Mouse (Mus musculus): ENCODE data around the gene Nfxl1. TPM values are rescaled to one million over a fixed set of nuclear protein-coding genes. Genes with fewer than 3 reads are reported as not detected.

Nfxl1 gene
- total and polyA plus RNA-seq, 3 experiments, result 8.9 to 17.1 (median 13.5) TPM

GRCm38 (mm10) chr5:72556245-72556644 is 3.2 kb downstream of the Nfxl1 start:
- DNase-seq (ENCODE audit: extremely low read depth), result no peak
- in situ Hi-C loops (cut with MboI; ENCODE audit: low pct_ligation_motif_present, low pct_unique_long_range_greater_than_20kb, low sequenced_read_pairs) (no loop called here), dilution Hi-C loops (cut with MboI; ENCODE audit: extremely low pct_ligation_motif_present, extremely low pct_unique_long_range_greater_than_20kb, low sequenced_read_pairs) (no loop called here)
- no peak overlapping the region for H3K27ac ChIP-seq (ENCODE audit: insufficient read depth, low read depth)
- H3K36me3 ChIP-seq (replicated peaks in 1 of 2; ENCODE audit: control insufficient read depth in 1 of 2, insufficient read depth in 1 of 2, low read length in 1 of 2), result peaks cover 15 to 30% of the 10 kb centered on the region in 2 experiments
- H3K4me3 ChIP-seq (replicated peaks in 1 of 3; ENCODE audit: low read depth in 2 of 3, low read length in 2 of 3, poor library complexity in 1 of 3), result no peak overlapping the region
- H3K27me3 ChIP-seq (replicated peaks), result no peaks in the 10 kb centered on the region
- H3K79me2 ChIP-seq (replicated peaks; ENCODE audit: control insufficient read depth, extremely low read depth, insufficient read depth, poor library complexity, severe bottlenecking), result peaks cover 10% of the 10 kb centered on the region; the same call in 1 of the 2 replicates
- no peak overlapping the region for H3K9ac ChIP-seq (ENCODE audit: insufficient read depth, low read depth)
- peaks cover 0 to 14% of the 10 kb centered on the region in 2 experiments; a peak in 2 of 4 replicates for H3K4me1 ChIP-seq (ENCODE audit: control insufficient read depth in 1 of 2, insufficient read depth in 2 of 2)
- TF ChIP-seq USF2 (conservative IDR thresholded peaks at IDR 0.05; ENCODE audit: low read depth, low read length) (no peak), CHD2 (IDR thresholded peaks at IDR 0.05; ENCODE audit: low read length) (no peak), POLR2A (IDR thresholded peaks at IDR 0.05; ENCODE audit: low read depth, low read length) (no peak), ZNF384 (IDR thresholded peaks at IDR 0.05; ENCODE audit: low read depth, low read length) (peak; percentile 63), TCF12 (IDR thresholded peaks at IDR 0.05; ENCODE audit: low read depth, low read length) (no peak), NRF1 (IDR thresholded peaks at IDR 0.05; ENCODE audit: low read depth, low read length) (no peak)
- no peaks in the 10 kb centered on the region for H3K9me3 ChIP-seq (replicated peaks; ENCODE audit: low read length)
- H3K4me2 ChIP-seq (ENCODE audit: insufficient read depth, low read depth, poor library complexity, severe bottlenecking), result no peak overlapping the region

- H3K27ac ChIP-seq (ENCODE audit: insufficient read depth, low read depth), result no peak overlapping the region
- peaks cover 0 to 3% of the 10 kb centered on the region in 2 experiments; a peak in 1 of 4 replicates for H3K4me1 ChIP-seq (ENCODE audit: control insufficient read depth in 1 of 2, insufficient read depth in 2 of 2)
- DNase-seq (ENCODE audit: extremely low read depth), result no peak
- H3K4me2 ChIP-seq (ENCODE audit: insufficient read depth, low read depth, poor library complexity, severe bottlenecking), result no peak overlapping the region
- no peak overlapping the region for H3K4me3 ChIP-seq (replicated peaks in 1 of 3; ENCODE audit: low read depth in 2 of 3, low read length in 2 of 3, poor library complexity in 1 of 3)
- H3K9me3 ChIP-seq (replicated peaks; ENCODE audit: low read length), result no peaks in the 10 kb centered on the region
- no peaks in the 10 kb centered on the region for H3K27me3 ChIP-seq (replicated peaks)
- dilution Hi-C loops (cut with MboI; ENCODE audit: extremely low pct_ligation_motif_present, extremely low pct_unique_long_range_greater_than_20kb, low sequenced_read_pairs) (no loop called here), in situ Hi-C loops (cut with MboI; ENCODE audit: low pct_ligation_motif_present, low pct_unique_long_range_greater_than_20kb, low sequenced_read_pairs) (no loop called here)
- H3K9ac ChIP-seq (ENCODE audit: insufficient read depth, low read depth), result no peak overlapping the region
- H3K36me3 ChIP-seq (replicated peaks in 1 of 2; ENCODE audit: control insufficient read depth in 1 of 2, insufficient read depth in 1 of 2, low read length in 1 of 2), result peaks cover 20 to 44% of the 10 kb centered on the region in 2 experiments
- TF ChIP-seq GABPA (IDR thresholded peaks at IDR 0.05; ENCODE audit: insufficient replicate concordance, low read depth, low read length) (no peak), CHD2 (IDR thresholded peaks at IDR 0.05; ENCODE audit: low read length) (no peak), MXI1 (IDR thresholded peaks at IDR 0.05; ENCODE audit: low read depth, low read length) (no peak), ETS1 (conservative IDR thresholded peaks at IDR 0.05; ENCODE audit: low read depth, low read length) (no peak), SIN3A (IDR thresholded peaks at IDR 0.05; ENCODE audit: low read length) (no peak), CHD1 (IDR thresholded peaks at IDR 0.05; ENCODE audit: low read depth, low read length) (no peak), SMC3 (IDR thresholded peaks at IDR 0.05; ENCODE audit: low read depth, low read length) (no peak), ZC3H11A (IDR thresholded peaks at IDR 0.05; ENCODE audit: low read depth, low read length) (no peak), MYC (IDR thresholded peaks at IDR 0.05; ENCODE audit: low read depth, low read length) (no peak), CTCF (conservative IDR thresholded peaks at IDR 0.05 in 1 of 2, IDR thresholded peaks at IDR 0.05 in 1 of 2; ENCODE audit: low read depth in 2 of 2, low read length in 2 of 2) (no peak), USF1 (IDR thresholded peaks at IDR 0.05; ENCODE audit: low read depth, low read length) (no peak), JUN (IDR thresholded peaks at IDR 0.05; ENCODE audit: insufficient read depth, low read depth, low read length) (no peak), EP300 (IDR thresholded peaks at IDR 0.05; ENCODE audit: low read length) (no peak), NELFE (IDR thresholded peaks at IDR 0.05; ENCODE audit: low read depth, low read length) (no peak), MAZ (IDR thresholded peaks at IDR 0.05; ENCODE audit: low read depth, low read length) (no peak), BHLHE40 (IDR thresholded peaks at IDR 0.05; ENCODE audit: low read depth, low read length) (no peak), NRF1 (IDR thresholded peaks at IDR 0.05; ENCODE audit: low read depth, low read length) (no peak), POLR2AphosphoS2 (IDR thresholded peaks at IDR 0.05; ENCODE audit: low read depth, low read length) (no peak), TCF12 (IDR thresholded peaks at IDR 0.05; ENCODE audit: low read depth, low read length) (no peak)
- H3K79me2 ChIP-seq (replicated peaks; ENCODE audit: control insufficient read depth, extremely low read depth, insufficient read depth, poor library complexity, severe bottlenecking), result no peaks in the 10 kb centered on the region; the same call in 1 of the 2 replicates
These were observed 8.3 kb downstream of the Nfxl1 start for GRCm38 (mm10) chr5:72551209-72551608.
